Mouse (Mus musculus) CH12.LX (cell line): ENCODE results near the gene Ankle1.

Experiments used
- CHD2 ChIP-seq: IDR thresholded peaks from 2 replicates; pipeline ENCODE4 v1.6.1; 2011; ENCODE audit warnings: low read length, improper control_type of control experiment
- CTCF ChIP-seq, 2 experiments: IDR thresholded peaks in 1 of 2; conservative IDR thresholded peaks in 1 of 2; 2 replicates each; pipeline ENCODE4 v1.5.1; 2011 to 2012; ENCODE audit warnings: low read depth in 2 of 2, low read length in 2 of 2, improper control_type of control experiment in 1 of 2, inconsistent platforms in 1 of 2, mild to moderate bottlenecking in 1 of 2, moderate library complexity in 1 of 2
- ELF1 ChIP-seq: IDR thresholded peaks from 2 replicates; pipeline ENCODE4 v1.6.1; 2014; ENCODE audit warnings: low read depth, mild to moderate bottlenecking, inconsistent platforms, low read length, improper control_type of control experiment
- EP300 ChIP-seq: IDR thresholded peaks from 2 replicates; pipeline ENCODE4 v1.6.1; 2011; ENCODE audit warnings: low read length, improper control_type of control experiment
- KAT2A ChIP-seq: IDR thresholded peaks from 2 replicates; pipeline ENCODE4 v1.6.1; 2012; ENCODE audit warnings: low read length, improper control_type of control experiment, inconsistent platforms; ENCODE audit not compliant: insufficient replicate concordance
- MAFK ChIP-seq: IDR thresholded peaks from 2 replicates; pipeline ENCODE4 v1.6.1; 2011; ENCODE audit warnings: low read length, improper control_type of control experiment; ENCODE audit not compliant: insufficient replicate concordance
- MAX ChIP-seq: IDR thresholded peaks from 2 replicates; pipeline ENCODE4 v1.6.1; 2011; ENCODE audit warnings: low read length, improper control_type of control experiment
- MXI1 ChIP-seq: IDR thresholded peaks from 2 replicates; pipeline ENCODE4 v1.6.1; 2011; ENCODE audit warnings: mild to moderate bottlenecking, low read depth, low read length, improper control_type of control experiment
- POLR2A ChIP-seq: IDR thresholded peaks from 2 replicates; pipeline ENCODE4 v1.6.1; 2011; ENCODE audit warnings: low read depth, mild to moderate bottlenecking, improper control_type of control experiment, low read length
- RCOR1 ChIP-seq: conservative IDR thresholded peaks from 2 replicates; pipeline ENCODE4 v1.6.1; 2012; ENCODE audit warnings: low read depth, mild to moderate bottlenecking, inconsistent platforms, low read length, improper control_type of control experiment
- SIN3A ChIP-seq: IDR thresholded peaks from 2 replicates; pipeline ENCODE4 v1.6.1; 2012; ENCODE audit warnings: low read length, improper control_type of control experiment, inconsistent platforms
- USF1 ChIP-seq: IDR thresholded peaks from 2 replicates; pipeline ENCODE4 v1.6.1; 2014; ENCODE audit warnings: low read depth, mild to moderate bottlenecking, inconsistent platforms, low read length, improper control_type of control experiment
- ZNF384 ChIP-seq: IDR thresholded peaks from 2 replicates; pipeline ENCODE4 v1.6.1; 2012; ENCODE audit warnings: low read depth, low read length, improper control_type of control experiment, inconsistent platforms

DNA sequence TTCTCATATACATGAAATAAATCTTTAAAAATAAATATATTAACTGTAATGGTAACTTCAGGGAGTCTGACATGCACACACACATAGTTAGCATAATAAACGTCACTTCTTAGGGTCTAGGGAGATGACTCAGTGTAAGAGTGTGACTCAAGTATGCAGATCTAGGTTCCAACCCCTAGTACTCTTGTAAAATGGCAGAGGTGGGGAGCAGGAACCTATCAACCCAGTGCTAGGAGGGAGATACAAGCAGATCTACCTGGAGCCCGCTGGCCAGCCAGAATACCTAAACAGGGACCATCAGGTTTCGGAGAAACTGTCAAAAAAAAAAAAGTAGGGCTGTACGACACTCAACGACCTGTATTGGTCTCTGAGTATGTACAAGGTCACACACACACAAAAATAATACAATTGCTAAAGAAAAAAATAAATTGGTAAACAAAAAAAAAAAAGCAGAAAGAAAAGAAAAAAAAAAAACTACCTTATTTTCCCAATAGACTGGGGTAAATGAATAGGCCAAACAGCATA is 35.0 kb upstream of the Ankle1 start:
- TF ChIP-seq KAT2A (no peak), POLR2A (no peak), CTCF (conservative IDR thresholded peaks at IDR 0.05 in 1 of 2, IDR thresholded peaks at IDR 0.05 in 1 of 2; ENCODE audit: low read depth in 2 of 2, low read length in 2 of 2) (no peak), MAX (no peak), CHD2 (no peak), USF1 (no peak), EP300 (no peak), MXI1 (no peak), SIN3A (no peak), RCOR1 (no peak), ZNF384 (peak; percentile 80), MAFK (no peak), ELF1 (no peak)
